Mouse (Mus musculus) left cerebral cortex, postnatal 4 days (tissue): Measurements from ENCODE around the gene Tmco5. TPM values are rescaled to one million over a fixed set of nuclear protein-coding genes. Genes with fewer than 3 reads are reported as not detected.
A peak's percentile ranks its signal among the peaks of the same experiment; 100 is the strongest.

ENCODE experiments used
- DNase-seq: peaks from one replicate; pipeline ENCODE4 v3.0.0-alpha.2; 2022
- intact Hi-C: fragments of 180-260 bp; cut with DNase I; formaldehyde crosslinking; loops from one replicate; pipeline ENCODE4 v1.15.1; 2025
- total RNA-seq, 2 experiments: library from RNA; stranded (reverse); gene quantifications; 2 replicates each; pipeline ENCODE4 v1.2.3; 2021

Tmco5 gene
- under 1 TPM; 0.34 to 0.72 TPM for total RNA-seq

DNA sequence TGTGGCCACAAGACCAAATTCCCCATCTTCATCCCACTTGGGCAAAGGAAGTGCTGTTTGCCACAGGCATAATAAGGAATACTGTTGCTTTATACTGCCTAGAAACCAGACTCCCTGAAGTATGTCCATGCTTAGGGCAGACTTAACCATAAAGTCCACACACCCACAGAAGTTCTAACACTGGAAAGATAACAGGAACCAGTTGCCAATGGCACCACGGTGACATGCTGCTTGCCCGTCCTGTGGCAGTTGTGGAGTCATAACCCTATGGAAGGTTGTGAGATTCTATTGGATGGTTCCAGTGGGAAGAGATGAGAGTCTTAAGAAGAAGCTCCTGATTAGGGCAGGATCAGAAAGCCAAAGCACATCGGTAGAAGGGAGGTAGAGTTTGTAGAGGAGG, at the start of gene Tmco5:
Gene Tmco5, plus strand, starts transcription at position 301 of the 400 bp plus-strand sequence.
- DNase-seq = no peak
- intact Hi-C loops = no loop called here

DNA sequence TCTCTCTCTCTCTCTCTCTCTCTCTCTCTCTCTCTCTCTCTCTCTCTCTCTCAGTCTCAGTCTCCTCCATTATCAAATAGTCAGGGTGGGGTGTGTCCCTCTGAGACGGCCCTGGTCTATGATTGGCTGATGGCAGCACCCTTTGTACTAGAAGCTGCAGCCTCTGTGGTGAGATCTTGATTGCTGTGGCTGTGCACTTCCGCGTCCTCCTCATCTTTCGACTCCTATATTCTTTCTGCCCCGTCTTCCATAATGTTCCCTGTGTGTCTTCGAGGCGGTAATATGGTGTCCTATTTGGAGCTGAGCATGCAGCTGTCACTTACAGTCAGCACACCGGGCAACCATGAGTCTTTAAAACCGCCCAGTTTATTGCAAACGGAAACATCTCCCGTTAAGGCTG, 46.6 kb upstream of the Tmco5 start:
- no peak for DNase-seq
- intact Hi-C loops = no loop called here

DNA sequence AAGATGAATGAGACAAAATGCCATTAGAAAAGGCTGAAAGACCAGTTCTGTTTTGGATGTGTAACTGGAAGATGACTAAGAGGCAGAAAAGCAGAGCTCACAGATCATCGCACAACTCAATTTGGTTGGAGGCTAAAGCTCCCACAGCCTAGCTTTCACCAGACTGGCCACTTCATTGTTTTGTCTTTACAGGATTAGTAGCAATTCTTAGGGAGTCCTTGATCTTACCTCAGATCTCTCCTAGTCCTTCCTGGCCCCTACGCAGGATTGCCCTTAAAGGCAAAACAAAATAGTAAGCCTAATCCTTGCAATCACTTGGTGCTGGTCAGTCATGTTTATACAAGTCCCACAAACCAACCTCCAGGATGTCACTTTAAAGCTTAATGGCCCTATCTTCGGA, 40.7 kb upstream of the Tmco5 start:
- DNase-seq = no peak
- intact Hi-C loops = no loop called here

DNA sequence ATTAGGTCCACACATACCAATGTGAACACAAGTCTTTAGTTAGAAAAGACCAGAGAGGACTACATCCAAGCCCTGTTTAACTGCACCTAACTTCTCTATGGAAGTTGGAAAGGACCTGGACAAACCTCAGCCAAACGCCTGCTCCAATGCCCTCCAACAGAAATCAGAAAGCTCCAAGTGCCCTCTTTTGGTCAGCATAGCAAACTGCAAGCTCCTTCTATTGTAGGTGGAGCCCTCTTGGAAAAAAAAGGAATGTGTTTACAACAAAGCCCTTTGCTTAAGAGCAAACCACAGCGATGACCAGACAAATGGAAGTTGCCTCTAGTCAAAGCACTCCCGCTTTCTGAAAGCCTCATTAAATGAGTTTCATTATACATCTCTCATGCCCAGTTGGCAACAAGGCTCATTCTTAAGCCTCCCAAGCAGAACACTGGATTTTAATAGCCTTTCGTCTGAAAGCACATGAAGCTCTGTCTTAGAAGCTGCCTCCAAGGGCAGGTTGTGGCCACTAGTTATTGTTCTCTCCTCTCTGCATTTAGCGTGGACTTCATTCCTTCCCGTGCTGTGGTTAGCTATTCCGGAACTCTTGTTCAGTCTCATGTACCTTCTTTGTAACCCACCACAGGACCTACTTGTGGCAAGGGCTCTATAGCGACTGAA, 39.8 kb upstream of the Tmco5 start:
- peak; percentile 18 for DNase-seq
- intact Hi-C loops = no loop called here

DNA sequence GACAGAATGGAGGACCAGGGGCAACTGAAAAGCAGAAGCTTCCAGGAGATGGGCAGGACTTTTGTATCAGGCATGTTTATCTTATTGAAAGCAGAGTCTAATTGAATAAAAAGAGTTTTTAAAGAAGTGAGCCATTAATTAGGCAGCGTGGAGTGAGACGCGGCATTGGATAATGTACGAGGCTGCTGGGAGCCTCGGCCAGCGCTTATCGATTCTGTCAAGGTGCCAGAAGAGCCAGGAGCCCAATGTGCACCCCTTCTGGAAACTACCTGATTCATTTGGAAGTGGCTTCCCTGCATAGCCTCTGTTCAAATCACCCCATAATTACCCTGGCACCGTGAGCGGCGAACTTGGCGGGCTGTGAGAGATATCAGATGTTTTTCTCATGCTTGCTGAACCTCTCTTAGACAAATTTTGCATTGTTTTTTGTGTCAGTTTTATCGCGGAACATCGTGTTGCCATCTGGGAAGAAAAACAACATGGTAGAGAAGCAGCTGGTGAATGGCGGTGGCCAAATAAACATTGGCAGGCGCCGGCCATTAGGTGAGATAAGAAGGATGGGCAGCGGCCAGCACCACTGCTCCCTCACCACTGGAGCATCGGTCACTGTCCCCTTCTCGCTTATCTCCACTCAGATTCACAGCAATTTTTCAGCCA, 28.4 kb upstream of the Tmco5 start:
- intact Hi-C loops = no loop called here
- peak; percentile 31 for DNase-seq

DNA sequence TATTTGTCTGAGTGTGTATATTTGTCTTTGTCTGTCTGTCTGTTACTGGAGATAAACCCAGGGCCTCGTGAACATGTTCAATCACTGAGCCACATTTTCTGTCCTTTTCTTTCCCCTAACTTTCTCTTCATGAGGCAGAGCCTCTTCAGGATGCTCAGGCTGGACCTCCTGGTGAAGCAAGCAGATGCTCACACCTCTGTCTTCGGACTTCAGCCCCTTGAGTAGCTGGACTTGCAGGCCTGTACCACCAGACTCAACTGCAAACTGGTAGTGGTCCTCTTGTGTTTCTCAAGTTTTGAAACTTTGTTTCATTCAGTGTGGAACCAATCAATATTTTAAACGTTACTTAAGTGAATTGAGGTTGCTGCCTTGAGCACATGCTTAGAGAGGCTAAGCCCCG, 27.1 kb upstream of the Tmco5 start:
- intact Hi-C loops = no loop called here
- no peak for DNase-seq

DNA sequence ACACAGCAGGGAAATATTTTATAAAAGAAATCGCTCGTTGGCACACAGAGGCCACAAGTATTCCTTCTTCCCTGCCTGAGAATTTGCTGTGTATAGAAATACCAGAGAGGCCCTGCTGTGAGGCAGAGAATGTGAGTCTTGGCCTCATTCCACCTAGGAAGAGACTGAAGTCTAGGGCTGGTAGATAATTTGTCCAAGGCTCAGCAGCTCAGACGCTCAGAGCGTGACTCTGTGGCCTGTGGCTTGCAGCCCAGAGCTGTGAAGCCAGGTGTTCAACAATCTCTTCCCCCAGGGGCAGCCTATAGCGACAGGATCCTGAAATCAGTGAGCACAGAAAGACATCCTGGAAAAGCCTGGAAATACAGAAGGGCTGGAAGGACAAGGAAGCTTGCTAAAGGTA, 26.2 kb upstream of the Tmco5 start:
- intact Hi-C loops = no loop called here
- peak; percentile 43 for DNase-seq

DNA sequence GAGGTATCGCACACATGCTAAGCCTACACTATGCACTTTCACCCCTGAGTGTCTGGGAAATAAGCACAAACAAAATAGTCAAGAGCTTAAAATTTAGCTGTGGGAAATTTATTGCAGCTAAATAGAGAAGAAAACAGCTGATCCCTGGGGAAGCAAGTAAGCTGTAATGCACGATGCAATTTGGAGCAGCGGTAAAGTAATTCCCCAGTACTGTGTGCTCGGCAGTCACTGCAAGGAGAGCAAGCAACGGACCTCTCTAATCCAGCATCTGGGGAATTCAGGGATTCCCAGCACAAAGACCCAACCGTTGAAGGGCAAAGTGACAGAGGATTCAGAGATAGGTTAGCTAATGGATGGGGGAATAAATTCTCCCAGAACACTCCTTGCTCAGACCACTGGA, 19.8 kb upstream of the Tmco5 start:
- no peak for DNase-seq
- intact Hi-C loops = no loop called here

DNA sequence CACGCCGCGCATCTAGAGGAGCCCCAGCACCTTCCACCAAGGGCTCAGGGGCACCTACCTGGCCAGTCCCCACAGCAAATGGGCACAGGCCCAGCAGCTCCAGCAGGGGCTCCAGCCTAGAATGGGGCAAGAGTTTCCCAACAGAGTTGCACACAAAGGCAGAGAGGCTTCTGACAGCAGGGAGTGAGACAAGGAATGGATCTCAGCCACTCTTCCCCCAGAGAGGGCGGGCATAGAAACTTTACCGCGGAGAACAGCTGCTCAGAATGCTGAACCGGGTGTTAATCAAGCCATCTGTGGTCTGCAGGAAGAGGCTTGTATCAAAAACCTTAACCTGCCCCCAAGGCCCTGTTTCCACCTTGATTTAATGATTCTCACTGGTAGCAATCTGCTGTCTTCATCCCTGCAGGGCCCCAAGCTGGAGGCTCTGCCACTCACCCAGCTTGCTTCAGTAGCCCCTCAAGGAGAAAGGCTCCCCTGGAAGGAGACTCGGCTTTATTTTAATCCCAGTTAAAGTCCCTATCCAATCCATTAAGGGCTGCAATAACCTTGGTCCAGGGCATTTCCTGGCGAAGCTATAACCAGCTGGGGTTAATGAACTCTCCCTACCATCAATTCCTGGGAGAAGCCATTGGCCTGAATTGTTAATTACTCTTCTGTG, 1.4 kb upstream of the Tmco5 start:
- intact Hi-C loops = no loop called here
- peak; percentile 5 for DNase-seq

DNA sequence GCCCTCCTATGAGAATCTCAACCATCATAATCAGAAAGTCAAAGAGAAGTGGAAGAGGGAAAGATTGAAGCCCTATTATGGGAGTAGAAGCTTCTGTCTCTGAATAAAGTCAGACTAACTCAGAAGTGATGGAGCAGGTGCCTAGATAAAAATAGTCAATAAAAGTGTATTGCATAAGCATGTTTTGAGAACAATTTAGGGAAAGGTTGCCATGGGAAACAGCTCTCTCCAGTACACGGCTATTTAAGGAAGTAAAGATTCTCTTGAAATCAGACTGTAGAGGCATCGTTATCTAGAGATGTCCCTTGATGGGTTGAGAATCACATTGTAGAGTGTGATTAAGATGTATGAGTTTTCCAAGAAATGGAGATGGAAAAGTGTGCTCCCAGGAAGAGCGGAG, 1.2 kb downstream of the Tmco5 start:
- DNase-seq = no peak
- intact Hi-C loops = no loop called here

DNA sequence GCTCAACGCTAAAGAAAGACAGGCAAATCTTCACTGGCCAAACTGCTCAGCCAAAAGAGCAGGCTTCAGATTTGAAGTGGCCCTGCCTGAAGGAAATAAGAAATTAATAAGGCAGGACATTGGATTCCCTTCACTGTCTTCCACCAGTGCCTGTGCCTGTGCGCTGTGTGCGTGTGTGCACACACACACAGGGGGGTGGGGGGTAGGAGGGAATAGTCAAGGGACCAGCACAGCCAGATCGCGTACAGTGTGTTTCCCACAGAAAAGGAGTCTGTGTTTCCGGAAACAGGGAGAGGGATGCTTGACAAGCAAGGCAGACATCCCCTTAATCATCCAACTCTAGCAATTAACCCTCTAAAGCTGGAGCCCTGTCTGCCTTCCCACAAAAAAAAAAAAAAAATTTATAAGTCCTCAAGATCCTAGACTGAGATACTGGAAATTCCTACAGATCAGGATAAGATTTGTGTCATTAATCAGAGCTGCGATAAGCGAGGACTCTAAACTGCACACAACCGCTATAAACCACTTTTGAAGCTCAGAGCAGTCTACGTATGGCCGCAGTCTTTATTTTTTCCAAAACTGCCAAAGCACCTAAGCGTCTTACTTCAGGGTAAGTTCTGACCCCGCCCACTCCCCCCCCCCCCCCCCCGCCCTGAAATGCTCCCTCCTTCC, 15.0 kb downstream of the Tmco5 start:
- no peak for DNase-seq
- intact Hi-C loops = loop anchor here (10.0 kb wide), 1 partner anchor 541 kb away; no protein-coding TSS in a partner anchor

DNA sequence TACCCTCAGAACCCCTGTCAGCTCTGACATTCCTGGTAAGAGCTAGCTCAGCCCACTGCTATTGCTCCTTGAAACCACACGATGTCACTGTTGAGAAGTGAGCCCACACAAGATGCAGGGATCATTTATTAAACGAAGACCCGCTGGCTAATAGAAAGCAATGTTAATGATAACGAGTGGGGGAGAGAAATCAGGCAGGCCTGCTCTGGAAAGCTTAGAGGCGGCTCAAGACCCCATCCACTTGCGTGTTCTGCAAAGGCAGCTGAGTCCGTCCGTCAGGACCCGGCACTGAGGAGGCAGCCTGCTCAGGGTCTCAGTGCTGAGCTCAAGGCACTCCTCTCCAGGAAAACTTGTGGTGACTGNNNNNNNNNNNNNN, 15.5 kb downstream of the Tmco5 start:
- intact Hi-C loops = loop anchor here (10.0 kb wide), 1 partner anchor 541 kb away; no protein-coding TSS in a partner anchor
- peak; percentile 31 for DNase-seq

DNA sequence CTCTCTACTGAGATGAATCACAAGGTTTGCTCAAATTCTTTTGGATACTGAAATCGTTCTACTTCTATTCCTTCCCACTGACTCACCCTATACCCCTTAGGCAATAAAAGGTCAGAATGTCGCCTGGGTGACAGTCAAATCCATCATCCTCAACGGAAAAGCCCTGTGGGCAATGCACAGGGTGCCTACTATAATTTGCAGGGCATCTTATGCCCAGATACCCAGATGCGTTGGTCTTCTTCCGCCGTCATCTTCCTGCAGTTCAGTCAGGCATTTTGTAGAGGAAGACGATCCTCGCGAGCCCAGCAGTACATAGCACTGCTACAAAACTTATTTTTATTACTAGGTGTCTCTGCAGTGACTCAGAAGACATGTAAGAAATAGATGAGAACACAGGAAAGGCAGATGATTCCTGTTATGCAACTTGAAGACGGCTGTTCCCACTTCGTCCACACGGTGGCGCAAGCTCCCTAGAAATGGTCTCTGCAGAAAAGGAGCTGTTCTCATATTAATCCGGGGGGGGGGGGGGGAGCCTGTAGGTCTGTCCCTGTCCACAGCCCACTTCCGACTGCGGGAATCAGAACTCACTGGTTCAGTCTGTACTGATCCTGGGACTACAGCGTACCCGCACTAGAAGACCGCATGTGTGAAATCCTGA, 21.3 kb downstream of the Tmco5 start:
- peak; percentile 86 for DNase-seq
- intact Hi-C loops = loop anchor here (2.0 to 10.0 kb wide), 4 partner anchors 223 to 553 kb away; partner anchors contain the start of gene Spred1

DNA sequence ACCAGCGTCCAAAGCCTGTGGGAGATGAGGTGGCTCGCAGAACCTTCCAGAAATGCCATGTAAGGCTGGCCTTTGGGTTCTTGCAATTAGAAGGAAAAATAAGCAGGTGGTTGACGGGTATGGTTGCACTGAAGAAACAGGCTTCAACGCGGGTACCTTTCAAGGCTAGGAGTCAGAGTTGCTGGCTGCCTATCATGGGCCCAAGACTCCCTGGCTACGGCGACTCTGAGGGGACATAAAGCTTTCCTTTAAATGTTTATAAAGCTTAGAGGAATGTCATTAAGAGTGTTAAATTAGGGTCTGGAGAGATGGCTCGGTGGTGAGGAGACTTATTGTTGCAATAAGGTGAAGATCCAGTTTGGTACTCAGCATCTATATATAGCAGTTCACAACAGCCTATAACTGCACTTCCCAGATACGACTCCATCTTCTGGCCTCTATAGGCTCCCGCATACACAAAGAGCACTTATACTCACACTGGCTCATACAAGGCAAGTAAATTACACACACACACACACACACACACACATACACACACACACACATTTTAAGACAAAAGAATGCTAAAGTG, 21.9 kb downstream of the Tmco5 start:
- DNase-seq = no peak
- intact Hi-C loops = loop anchor here (2.0 kb wide), 1 partner anchor 280 kb away; no protein-coding TSS in a partner anchor

DNA sequence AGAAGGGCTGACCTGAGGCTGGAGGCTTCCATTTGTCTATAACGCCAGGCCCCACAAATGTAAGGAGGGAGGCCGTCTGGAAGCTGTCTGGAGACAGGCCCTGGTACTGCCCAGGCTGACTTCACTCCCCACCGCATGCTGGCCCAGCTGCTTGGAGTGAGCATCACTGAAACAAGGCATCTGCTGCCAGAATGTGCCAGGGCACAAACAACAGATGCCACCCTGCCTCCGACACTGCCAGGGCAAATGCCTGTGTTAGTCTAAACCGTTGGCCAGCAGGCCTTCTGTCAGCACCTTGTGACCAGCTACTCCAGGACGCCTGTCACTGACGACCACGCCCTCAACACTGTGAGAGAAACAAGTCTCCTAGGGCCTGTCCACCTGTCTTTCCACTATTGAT, 29.8 kb downstream of the Tmco5 start:
- intact Hi-C loops = no loop called here
- DNase-seq = peak; percentile 78

DNA sequence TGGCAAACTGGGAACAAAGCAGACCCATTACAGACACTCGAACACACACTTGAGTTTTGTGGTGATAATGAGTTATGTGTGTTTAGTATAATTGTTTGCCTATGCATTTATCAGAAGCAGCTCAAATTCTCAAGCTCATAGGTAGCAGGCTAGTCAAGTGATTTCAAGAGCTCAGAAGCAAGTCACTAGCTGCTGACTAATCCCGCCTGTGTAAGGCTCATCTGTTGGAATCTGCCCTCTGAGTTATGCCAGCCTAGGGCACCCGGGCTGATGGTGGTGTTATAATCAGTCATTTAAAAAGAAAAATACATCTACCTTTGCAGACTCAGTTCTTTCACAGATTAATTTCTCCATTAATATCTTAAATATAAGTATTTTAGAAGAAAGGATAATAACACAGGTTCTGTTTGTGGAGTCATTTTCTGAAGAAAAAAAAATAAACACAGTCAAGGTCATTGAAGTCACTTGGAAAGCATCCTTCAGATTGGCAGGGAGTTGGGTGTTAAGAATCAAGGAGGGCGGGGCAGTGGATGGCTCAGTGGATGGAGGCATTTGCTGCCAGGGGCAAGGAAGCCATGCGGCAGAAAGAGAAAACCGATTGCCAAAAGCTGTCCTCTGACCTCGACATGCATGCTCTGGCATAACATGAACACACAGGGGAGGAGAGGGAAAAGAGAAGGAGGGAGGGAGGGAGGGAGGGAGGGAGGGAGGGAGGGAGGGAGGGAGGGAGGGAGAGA, 34.0 kb downstream of the Tmco5 start:
- DNase-seq = peak; percentile 44
- intact Hi-C loops = no loop called here

DNA sequence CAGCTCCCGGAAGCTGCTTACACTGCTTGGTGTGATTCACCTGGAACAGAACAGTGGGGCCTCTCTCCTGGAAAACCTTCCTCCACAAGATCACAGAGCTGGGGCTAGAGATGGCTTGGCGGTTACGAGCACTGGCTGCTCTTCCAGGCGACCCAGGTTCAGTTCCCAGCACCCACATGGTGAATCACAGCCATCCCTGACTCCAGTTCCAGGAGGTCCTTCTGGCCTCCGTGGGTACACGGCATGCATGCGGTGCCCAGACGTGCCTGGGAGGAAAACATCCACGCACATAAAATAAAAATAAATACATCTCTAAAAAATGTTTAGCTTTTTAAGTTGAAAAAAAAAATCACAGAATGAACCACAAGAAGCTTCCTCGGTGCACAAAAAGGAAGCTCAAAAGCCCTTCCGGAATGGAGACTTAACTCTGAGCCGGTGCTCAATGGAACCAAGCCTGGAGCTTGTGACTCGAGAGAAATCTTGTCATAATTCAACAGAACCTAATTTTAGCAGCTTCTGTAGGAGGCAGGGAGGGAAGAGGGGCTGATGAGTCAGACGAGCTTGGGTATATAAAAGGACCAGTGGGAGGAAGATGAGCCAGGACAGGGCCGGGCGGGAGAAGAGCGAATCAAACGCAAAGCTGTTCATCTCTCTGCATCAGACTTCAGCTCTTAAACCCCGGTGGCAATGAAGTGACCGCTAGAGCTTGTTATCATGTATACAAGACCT, 35.4 kb downstream of the Tmco5 start:
- DNase-seq = no peak
- intact Hi-C loops = no loop called here

DNA sequence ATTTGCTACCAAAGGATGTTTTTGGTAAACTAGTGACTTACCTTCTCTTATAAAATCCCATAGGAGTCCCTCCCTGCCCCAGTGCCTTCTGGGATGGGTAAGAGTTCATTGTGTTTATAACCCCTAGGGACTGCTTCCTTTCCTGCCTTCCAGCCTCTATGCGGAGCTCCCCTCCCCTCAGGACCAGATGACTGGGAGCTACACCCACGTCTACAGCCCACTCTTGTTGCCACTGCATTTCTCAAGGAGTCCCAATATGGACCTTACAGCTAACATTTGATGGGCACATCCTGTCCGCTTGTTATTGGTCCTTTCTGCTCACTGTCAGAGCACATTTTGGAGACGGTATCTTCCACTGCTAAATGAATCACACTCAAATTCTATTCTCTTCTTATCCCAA, 36.1 kb downstream of the Tmco5 start:
- DNase-seq = no peak
- intact Hi-C loops = no loop called here

DNA sequence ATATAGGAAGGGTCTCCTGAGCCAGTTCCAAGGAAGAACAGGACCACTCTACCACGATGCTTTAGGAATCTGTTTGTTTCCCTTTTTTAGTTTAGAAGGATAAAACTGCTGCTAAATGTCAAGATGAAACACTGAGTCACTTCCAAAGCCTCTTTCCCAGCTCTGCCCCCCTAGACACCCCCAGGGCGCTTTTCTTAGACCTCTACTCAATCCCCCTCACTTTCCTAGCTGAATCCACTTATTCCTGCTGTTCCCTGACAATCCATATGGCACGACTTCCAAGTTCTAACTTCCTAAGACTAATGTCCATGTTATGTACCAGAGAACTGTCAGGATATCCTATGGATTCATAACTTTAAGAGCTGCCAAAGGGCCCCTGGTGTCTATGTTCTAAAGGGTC, 40.1 kb downstream of the Tmco5 start:
- no peak for DNase-seq
- intact Hi-C loops = no loop called here
